Mouse (Mus musculus) CH12.LX (cell line): ENCODE data around the gene Psmg4.

ENCODE experiments used
- CTCF ChIP-seq, 2 experiments: IDR thresholded peaks in 1 of 2; conservative IDR thresholded peaks in 1 of 2; 2 replicates each; pipeline ENCODE4 v1.5.1; 2011 to 2012; ENCODE audit warnings: low read depth in 2 of 2, low read length in 2 of 2, improper control_type of control experiment in 1 of 2, inconsistent platforms in 1 of 2, mild to moderate bottlenecking in 1 of 2, moderate library complexity in 1 of 2
- RAD21 ChIP-seq: IDR thresholded peaks from 2 replicates; pipeline ENCODE4 v1.6.1; 2011; ENCODE audit warnings: low read depth, mild to moderate bottlenecking, low read length, improper control_type of control experiment, moderate library complexity
- ZNF384 ChIP-seq: IDR thresholded peaks from 2 replicates; pipeline ENCODE4 v1.6.1; 2012; ENCODE audit warnings: low read depth, low read length, improper control_type of control experiment, inconsistent platforms

GRCm38 (mm10) chr13:34131011-34131707, 31.6 kb upstream of the Psmg4 start:
- TF ChIP-seq CTCF (conservative IDR thresholded peaks at IDR 0.05 in 1 of 2, IDR thresholded peaks at IDR 0.05 in 1 of 2; ENCODE audit: low read depth in 2 of 2, low read length in 2 of 2) (no peak), ZNF384 (no peak), RAD21 (no peak)
